Mouse (Mus musculus): Measurements from ENCODE around the gene Nemp2. TPM values are rescaled to one million over a fixed set of nuclear protein-coding genes. Genes with fewer than 3 reads are reported as not detected.

Nemp2 gene
- polyA plus RNA-seq (2017; shearing (Covaris generic)): 10 to 100 TPM; 28.2 to 34.1 TPM

DNA sequence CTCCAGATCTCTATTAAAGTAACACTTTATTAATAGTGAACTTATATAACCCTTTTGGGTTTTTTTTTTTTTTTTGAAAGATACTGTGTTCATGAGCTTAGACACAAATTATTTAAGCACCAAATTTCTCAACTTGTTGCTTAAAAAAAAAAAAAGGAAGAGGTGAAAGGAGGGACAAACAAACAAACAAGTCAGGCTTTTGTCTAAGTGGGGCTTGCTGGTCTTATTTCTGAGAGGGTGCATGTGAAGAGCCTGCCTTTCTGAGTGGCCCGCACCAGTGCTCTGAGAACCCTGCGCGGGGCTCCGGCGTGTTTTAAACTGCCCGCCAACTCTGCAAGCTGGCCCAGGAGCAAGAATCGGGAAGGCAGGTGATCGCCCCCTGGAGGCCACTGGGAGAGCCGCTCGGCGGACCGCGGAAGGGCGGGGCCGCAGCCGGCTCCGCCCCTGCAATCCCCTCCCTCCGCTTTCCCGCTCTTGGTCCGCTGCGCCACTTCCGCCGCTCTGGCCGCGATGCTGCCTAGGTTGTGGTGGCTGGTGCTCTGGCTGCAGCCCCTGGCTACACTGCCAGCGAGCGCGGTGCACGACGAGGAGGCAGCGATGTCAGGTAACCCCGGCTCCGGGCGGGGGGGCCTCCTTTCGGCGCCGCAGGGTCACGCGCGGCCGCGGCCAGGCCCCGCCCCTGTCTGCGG is at the start of gene Nemp2:
Nemp2 (plus strand) TSS at position 456 of the 689 bp plus-strand sequence.

Other genes starting within 250 kb of the Nemp2 start
- 10 to 100 TPM; 72.3 to 78.1 TPM for gene Nab1, start 130.0 kb upstream of the Nemp2 start, polyA plus RNA-seq (2017; shearing (Covaris generic))
- gene Mfsd6, start 96.8 kb downstream of the Nemp2 start, polyA plus RNA-seq (2017; shearing (Covaris generic)): 10 to 100 TPM; 18.6 to 19.1 TPM
- gene Inpp1, start 187.0 kb downstream of the Nemp2 start, polyA plus RNA-seq (2017; shearing (Covaris generic)): 100 to 1,000 TPM; 115 to 129 TPM
- 10 to 100 TPM; 21.7 to 25.1 TPM for gene Hibch, start 214.2 kb downstream of the Nemp2 start, polyA plus RNA-seq (2017; shearing (Covaris generic))

All from activated CD4-positive, CD25-positive, alpha-beta regulatory T cell (primary cell).